Mouse (Mus musculus): ENCODE data around the gene Tspan8. TPM values are rescaled to one million over a fixed set of nuclear protein-coding genes. Genes with fewer than 3 reads are reported as not detected.

Gene Tspan8
- 0.20 and 0.49 TPM in 2 replicates for polyA plus RNA-seq (2012; rRNA removed)

DNA sequence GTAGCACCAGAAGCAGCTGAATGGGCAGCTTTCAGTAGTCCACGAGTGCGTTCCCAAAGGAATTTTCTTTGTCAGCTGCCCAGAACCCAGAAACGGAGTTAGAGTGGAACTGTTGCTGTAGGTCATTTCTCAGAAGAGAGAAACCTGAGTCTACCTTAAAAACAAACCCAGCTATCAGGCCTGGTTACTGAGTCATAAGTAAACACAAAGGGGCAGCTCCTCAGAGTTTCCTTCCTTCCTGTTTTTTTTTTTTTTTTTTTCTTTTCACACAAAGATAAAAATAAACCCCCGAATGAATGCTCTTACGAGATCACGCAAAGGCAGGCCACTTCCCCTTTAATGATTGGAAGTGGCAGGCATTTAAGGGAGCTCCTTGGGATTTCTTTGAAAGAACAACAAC lies at the start of gene Tspan8:
Gene Tspan8 (plus strand): TSS at position 322 of the 400 bp plus-strand sequence.
- Histone ChIP-seq H3K4me3 (replicated peaks; ENCODE audit: insufficient read depth, low read depth, low read length) (no peak within 1 kb of the TSS), H3K27me3 (ENCODE audit: control insufficient read depth, insufficient read depth, low read length) (no peaks in the 10 kb centered on the region), H3K4me1 (ENCODE audit: control insufficient read depth, insufficient read depth, low read length) (no peaks in the 10 kb centered on the region), H3K27ac (ENCODE audit: insufficient read depth, low read length) (no peak within 1 kb of the TSS)
- 60% methylated on average over 6 of the region's 6 CpGs for WGBS
- DNase-seq = no peak
- TF ChIP-seq CTCF (IDR thresholded peaks at IDR 0.05; ENCODE audit: borderline replicate concordance, insufficient read depth, low read depth, low read length) (no peak), POLR2A (IDR thresholded peaks at IDR 0.05; ENCODE audit: borderline replicate concordance, insufficient read depth, low read length) (no peak)

DNA sequence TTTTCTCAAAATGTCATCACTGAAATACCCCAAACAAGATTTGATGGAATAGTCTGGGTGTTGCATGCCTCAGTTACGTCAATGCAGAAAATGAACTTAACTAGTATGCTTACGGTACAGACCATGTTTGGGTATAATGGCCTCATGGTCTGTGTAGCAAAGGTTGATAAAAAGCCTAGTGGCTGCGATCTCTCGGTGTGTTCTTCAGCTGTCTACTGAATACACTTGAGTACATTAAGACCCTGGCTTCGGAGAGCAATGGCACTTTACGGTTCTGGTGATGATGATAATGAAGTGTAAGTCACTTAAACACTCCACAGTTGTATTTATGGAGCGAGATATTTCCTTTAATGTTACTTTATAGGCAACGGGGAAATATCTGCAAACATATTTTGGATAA lies 46.6 kb upstream of the Tspan8 start:
- WGBS = 95% methylated on average over 8 of the region's 8 CpGs
- TF ChIP-seq CTCF (IDR thresholded peaks at IDR 0.05; ENCODE audit: borderline replicate concordance, insufficient read depth, low read depth, low read length) (no peak), POLR2A (IDR thresholded peaks at IDR 0.05; ENCODE audit: borderline replicate concordance, insufficient read depth, low read length) (no peak)
- Histone ChIP-seq H3K4me1 (ENCODE audit: control insufficient read depth, insufficient read depth, low read length) (no peaks in the 10 kb centered on the region), H3K27me3 (ENCODE audit: control insufficient read depth, insufficient read depth, low read length) (no peaks in the 10 kb centered on the region), H3K4me3 (replicated peaks; ENCODE audit: insufficient read depth, low read depth, low read length) (no peak overlapping the region), H3K27ac (ENCODE audit: insufficient read depth, low read length) (no peak overlapping the region)
- DNase-seq = no peak

DNA sequence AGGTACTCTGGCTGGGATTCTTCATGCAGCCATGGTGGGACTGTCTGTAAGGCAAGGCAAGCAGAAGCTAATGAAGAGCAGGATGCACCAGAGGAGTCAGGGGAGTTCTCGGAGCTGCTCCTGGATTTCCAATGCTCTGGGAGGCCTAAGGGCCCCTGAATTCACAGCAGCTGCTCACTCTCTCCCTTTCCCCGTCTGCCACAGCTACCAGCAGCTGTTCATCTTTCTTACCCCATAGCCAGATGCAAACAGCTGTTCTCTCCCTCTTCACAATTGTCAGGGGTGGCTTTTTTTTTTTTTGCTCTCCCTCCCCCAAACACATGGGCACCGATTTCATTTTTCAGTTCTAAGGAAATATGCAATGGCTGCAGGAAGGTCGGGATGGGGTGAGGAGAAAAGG lies 42.2 kb upstream of the Tspan8 start:
- Histone ChIP-seq H3K4me3 (replicated peaks; ENCODE audit: insufficient read depth, low read depth, low read length) (no peak overlapping the region), H3K27me3 (ENCODE audit: control insufficient read depth, insufficient read depth, low read length) (no peaks in the 10 kb centered on the region), H3K27ac (ENCODE audit: insufficient read depth, low read length) (no peak overlapping the region), H3K4me1 (ENCODE audit: control insufficient read depth, insufficient read depth, low read length) (no peaks in the 10 kb centered on the region)
- no peak for DNase-seq
- WGBS = 62% methylated on average over 4 of the region's 4 CpGs
- TF ChIP-seq POLR2A (IDR thresholded peaks at IDR 0.05; ENCODE audit: borderline replicate concordance, insufficient read depth, low read length) (no peak), CTCF (IDR thresholded peaks at IDR 0.05; ENCODE audit: borderline replicate concordance, insufficient read depth, low read depth, low read length) (no peak)

DNA sequence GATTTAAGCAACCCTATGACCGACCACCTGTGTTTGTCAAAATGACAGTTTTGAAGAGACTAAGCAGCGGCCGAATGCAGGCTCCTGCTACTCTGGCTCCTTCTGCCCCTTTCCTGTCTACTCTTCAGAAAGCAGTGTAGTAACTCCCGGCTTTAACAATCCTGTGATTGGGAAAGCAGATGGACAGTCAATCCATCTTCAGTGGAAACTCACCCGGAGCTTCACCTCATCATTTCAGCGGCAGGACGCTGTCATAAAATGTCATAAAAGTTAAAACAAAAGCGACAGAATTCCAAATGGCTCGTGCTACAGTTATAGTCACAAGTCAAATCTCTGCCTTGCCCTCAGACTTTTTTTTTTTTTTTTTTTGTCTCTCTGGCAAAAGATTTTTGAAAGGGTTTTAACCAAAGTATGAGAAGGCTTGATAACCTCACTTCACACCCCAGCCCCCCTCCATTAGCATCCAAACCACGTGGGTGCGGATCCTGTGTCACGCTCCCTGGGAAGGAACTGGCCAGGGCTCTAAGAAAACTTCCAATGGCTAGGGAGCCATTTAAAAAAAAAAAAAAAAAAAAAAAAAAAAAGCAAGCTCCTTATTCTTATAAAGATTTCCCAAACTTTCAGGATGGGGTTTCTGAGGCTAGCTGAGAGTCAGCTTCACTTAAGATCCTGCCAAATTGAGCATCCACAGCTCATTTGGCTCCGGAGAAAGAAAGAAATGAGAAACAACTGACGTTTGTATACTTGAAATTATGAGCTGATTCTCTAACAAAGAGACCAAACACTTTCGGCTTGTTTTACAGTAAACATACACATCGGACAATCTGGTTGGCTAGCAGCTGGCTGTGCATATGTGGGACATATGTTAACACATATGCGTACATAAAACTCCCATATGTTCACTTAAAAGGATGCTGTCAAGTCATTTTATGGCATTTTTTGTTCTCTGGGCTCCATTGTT lies 40.4 kb upstream of the Tspan8 start:
- H3K27me3 ChIP-seq (ENCODE audit: control insufficient read depth, insufficient read depth, low read length) = no peaks in the 10 kb centered on the region
- H3K27ac ChIP-seq (ENCODE audit: insufficient read depth, low read length) = no peak overlapping the region
- H3K4me1 ChIP-seq (ENCODE audit: control insufficient read depth, insufficient read depth, low read length) = no peaks in the 10 kb centered on the region
- H3K4me3 ChIP-seq (replicated peaks; ENCODE audit: insufficient read depth, low read depth, low read length) = no peak overlapping the region
- 58% methylated on average over 17 of the region's 17 CpGs for WGBS
- TF ChIP-seq POLR2A (IDR thresholded peaks at IDR 0.05; ENCODE audit: borderline replicate concordance, insufficient read depth, low read length) (no peak), CTCF (IDR thresholded peaks at IDR 0.05; ENCODE audit: borderline replicate concordance, insufficient read depth, low read depth, low read length) (no peak)
- no peak for DNase-seq

DNA sequence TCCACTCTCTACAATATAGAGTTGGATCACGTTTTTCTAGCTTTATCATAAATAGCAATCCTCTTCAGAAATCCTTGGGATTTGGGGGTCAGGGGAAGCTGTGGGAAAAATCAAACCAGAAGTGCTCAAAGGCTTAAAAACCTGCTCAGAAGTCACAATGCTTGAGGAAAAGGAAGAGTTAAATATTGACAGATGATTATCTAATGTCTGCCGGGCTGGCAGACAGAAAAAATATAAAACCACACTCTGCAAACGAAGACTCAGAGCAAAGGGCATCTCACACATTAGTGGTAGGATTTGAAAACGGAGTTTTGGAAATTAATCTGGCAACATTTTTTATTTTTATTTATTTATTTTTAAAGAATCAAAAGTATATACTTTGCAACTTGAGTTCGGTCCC lies 39.3 kb upstream of the Tspan8 start:
- Histone ChIP-seq H3K4me3 (replicated peaks; ENCODE audit: insufficient read depth, low read depth, low read length) (no peak overlapping the region), H3K4me1 (ENCODE audit: control insufficient read depth, insufficient read depth, low read length) (no peaks in the 10 kb centered on the region), H3K27ac (ENCODE audit: insufficient read depth, low read length) (no peak overlapping the region), H3K27me3 (ENCODE audit: control insufficient read depth, insufficient read depth, low read length) (no peaks in the 10 kb centered on the region)
- no peak for DNase-seq
- no peak for TF ChIP-seq POLR2A (IDR thresholded peaks at IDR 0.05; ENCODE audit: borderline replicate concordance, insufficient read depth, low read length)
- TF ChIP-seq CTCF (IDR thresholded peaks at IDR 0.05; ENCODE audit: borderline replicate concordance, insufficient read depth, low read depth, low read length) = no peak
- 84% methylated on average over 5 of the region's 5 CpGs for WGBS

DNA sequence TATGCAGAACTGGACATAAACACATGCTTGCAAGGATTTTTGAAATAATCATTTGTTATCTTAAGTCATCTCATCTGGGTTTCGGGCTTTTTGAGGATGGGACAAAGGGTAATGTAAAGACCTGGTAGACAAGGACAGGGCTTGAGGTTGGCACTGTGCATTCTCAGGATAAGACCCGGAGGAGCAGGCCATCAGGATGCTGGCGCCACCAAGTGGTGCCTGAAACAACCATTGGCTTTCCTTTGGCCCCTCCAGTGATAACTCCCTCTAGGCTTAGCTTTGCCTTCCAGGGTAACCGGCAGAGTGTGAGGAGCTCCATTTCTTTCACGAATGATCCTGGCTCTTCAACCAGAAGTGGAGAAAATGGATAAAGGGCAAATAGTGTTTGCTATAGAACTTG lies 38.0 kb upstream of the Tspan8 start:
- DNase-seq = no peak
- H3K27ac ChIP-seq (ENCODE audit: insufficient read depth, low read length) = no peak overlapping the region
- H3K4me1 ChIP-seq (ENCODE audit: control insufficient read depth, insufficient read depth, low read length) = no peaks in the 10 kb centered on the region
- H3K4me3 ChIP-seq (replicated peaks; ENCODE audit: insufficient read depth, low read depth, low read length) = no peak overlapping the region
- TF ChIP-seq POLR2A (IDR thresholded peaks at IDR 0.05; ENCODE audit: borderline replicate concordance, insufficient read depth, low read length) = no peak
- peak; percentile 24; the same call in 1 of the 2 replicates for TF ChIP-seq CTCF (IDR thresholded peaks at IDR 0.05; ENCODE audit: borderline replicate concordance, insufficient read depth, low read depth, low read length)
- WGBS = 52% methylated on average over 5 of the region's 5 CpGs
- H3K27me3 ChIP-seq (ENCODE audit: control insufficient read depth, insufficient read depth, low read length) = no peaks in the 10 kb centered on the region

DNA sequence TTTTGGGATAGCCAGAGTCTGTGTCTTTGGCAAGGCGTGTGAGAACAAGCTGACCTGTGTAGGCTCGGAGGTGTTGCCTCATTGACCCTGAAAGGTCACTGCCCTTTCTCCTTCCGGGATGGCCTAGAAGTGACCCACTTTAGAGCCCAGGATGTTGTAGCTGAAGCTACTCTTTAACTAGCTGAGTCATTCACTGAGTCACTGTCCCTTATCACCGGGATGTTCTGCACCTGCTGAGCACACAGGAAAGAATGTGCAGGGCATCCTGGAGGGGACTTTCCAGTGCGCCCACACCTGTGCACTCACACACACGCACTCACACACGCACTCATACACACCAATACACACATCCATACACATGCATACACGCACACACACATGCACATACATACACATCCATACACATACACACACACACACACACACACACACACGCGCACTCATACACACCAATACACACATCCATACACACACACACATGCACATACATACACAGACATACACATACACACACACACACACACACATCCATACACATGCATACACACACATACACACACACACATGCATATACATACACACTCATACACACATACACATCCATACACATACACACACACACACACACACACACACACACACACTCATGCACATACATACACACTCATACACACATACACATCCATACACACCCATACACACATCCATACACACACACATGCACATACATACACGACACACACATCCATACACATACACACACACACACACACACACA lies 36.2 kb upstream of the Tspan8 start:
- no peak for DNase-seq
- 87% methylated on average over 11 of the region's 11 CpGs for WGBS
- Histone ChIP-seq H3K4me3 (replicated peaks; ENCODE audit: insufficient read depth, low read depth, low read length) (no peak overlapping the region), H3K27ac (ENCODE audit: insufficient read depth, low read length) (no peak overlapping the region), H3K4me1 (ENCODE audit: control insufficient read depth, insufficient read depth, low read length) (no peaks in the 10 kb centered on the region), H3K27me3 (ENCODE audit: control insufficient read depth, insufficient read depth, low read length) (no peaks in the 10 kb centered on the region)
- TF ChIP-seq POLR2A (IDR thresholded peaks at IDR 0.05; ENCODE audit: borderline replicate concordance, insufficient read depth, low read length) (no peak), CTCF (IDR thresholded peaks at IDR 0.05; ENCODE audit: borderline replicate concordance, insufficient read depth, low read depth, low read length) (no peak)

Data from cerebellum, adult 2 months (tissue).